Mouse (Mus musculus): ENCODE measurements around the gene Cby1.

Gene Cby1

GRCm38 (mm10) chr15:79658531-79659375 lies at the start of gene Cby1, which contains the start of gene Fam227a:
Gene Cby1, plus strand, starts transcription at chr15:79659199.
Gene Fam227a, minus strand, starts transcription at chr15:79658956.
- DNase-seq (ENCODE audit: extremely low read depth, insufficient read length, low spot score): peak; percentile 92

DNA sequence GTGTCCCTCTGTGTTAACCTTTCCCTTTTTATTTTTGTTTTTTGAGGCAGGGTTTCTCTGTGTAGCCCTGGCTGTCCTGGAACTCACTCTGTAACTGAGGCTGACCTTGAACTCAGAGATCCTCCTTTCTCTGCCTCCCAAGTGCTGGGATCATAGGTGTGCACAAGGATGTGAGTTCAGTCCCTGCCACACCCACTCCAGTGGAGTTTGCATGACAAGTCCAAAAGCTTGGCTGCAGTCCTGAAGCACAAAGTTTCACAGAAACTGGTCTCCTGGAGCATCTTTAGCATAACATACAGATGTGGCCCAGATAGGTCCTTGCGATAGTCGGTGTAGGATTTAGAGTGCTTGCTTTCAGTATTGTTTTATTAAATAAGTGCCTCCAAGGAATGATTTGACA lies 49.8 kb upstream of the Cby1 start:
- DNase-seq (ENCODE audit: extremely low read depth, insufficient read length, low spot score): no peak

GRCm38 (mm10) chr15:79615501-79615900 lies 43.5 kb upstream of the Cby1 start:
- no peak for DNase-seq (ENCODE audit: extremely low read depth, insufficient read length, low spot score)

DNA sequence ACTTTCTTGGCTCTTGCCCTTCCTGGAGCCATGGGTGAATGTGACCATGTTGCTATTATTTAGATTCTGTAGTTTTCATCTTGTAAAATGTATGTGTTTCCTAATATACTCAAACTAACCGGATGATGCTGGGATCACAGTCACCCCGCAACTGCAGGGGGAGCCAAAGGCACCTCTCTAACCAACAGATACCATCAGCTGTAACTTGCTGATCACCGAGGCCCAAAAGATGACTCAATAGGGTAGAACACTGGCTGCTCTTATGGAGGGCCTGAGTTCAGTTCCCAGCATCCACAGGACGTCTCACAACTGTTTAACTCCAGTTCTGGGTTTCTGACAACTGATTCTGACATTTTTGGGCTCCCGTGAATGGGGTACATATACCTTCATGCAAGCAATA lies 42.3 kb upstream of the Cby1 start:
- DNase-seq (ENCODE audit: extremely low read depth, insufficient read length, low spot score): no peak

- DNase-seq (ENCODE audit: extremely low read depth, insufficient read length, low spot score): no peak
Measured at GRCm38 (mm10) chr15:79617135-79617534, 41.9 kb upstream of the Cby1 start.

- no peak for DNase-seq (ENCODE audit: extremely low read depth, insufficient read length, low spot score)
Measured at GRCm38 (mm10) chr15:79618456-79618855, 40.5 kb upstream of the Cby1 start.

- DNase-seq (ENCODE audit: extremely low read depth, insufficient read length, low spot score): no peak
Measured at GRCm38 (mm10) chr15:79619770-79620414, 39.1 kb upstream of the Cby1 start.

GRCm38 (mm10) chr15:79630471-79630870 lies 28.5 kb upstream of the Cby1 start:
- no peak for DNase-seq (ENCODE audit: extremely low read depth, insufficient read length, low spot score)

- DNase-seq (ENCODE audit: extremely low read depth, insufficient read length, low spot score): no peak
Measured at GRCm38 (mm10) chr15:79641135-79641817, 17.7 kb upstream of the Cby1 start.

DNA sequence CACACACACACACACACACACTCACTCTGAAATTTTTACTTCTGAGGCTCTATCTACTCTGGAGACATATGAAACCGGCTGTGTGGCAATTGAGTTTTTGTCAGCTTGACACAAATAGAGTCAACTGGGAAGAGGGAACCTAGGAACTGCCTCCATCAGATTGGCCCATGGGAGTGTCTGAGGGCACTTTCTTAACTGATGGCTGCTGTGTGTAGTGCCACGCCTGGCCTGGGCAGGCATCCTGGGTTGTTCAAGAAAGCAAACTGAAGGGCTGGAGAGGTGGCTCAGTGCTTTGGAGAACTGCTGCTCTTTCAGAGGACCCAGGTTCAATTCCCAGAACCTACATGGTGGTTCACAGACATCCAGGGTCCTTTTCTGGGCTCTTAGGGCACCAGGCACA lies 13.5 kb upstream of the Cby1 start:
- no peak for DNase-seq (ENCODE audit: extremely low read depth, insufficient read length, low spot score)

DNA sequence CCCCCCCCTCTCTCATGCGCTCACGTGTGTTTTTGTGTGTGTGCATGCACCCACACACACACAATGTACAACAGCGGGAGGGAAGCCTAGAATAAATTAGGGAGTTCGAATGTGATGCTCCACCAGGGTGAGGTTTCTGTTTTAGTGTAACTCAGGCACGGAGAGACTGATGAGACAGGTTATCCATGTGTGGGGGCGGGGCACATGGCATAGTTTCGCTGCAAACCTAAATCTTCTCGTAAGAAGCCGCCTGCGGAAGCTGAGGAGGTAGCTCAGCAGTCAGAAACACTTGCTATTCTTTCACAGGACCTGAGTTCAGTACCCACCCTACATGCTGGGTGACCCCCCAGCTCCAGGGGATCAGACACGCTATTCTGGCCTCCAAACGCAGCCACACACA lies 10.9 kb upstream of the Cby1 start:
- no peak for DNase-seq (ENCODE audit: extremely low read depth, insufficient read length, low spot score)

- no peak for DNase-seq (ENCODE audit: extremely low read depth, insufficient read length, low spot score)
Measured at GRCm38 (mm10) chr15:79650569-79650968, 8.4 kb upstream of the Cby1 start.

DNA sequence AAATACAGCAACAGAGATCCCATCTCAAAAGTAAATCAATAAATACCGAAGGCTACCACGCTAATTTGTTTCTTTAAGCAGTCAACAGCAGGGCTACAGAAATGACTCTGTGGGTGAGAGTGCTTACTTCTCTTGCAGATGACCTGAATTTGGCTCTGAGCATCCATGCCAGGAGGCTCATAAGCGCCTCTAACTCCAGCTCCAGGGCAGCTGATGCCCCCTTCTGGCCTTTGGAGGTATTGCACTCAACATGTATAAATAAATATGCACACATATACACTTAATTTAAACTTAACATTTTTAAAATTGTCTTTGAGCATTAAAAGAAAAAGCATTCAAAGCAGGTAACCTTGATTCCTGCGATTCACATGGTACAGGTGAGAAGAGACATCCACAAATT lies 7.5 kb upstream of the Cby1 start:
- no peak for DNase-seq (ENCODE audit: extremely low read depth, insufficient read length, low spot score)

- DNase-seq (ENCODE audit: extremely low read depth, insufficient read length, low spot score): no peak
Measured at GRCm38 (mm10) chr15:79656451-79656850, 2.5 kb upstream of the Cby1 start.

DNA sequence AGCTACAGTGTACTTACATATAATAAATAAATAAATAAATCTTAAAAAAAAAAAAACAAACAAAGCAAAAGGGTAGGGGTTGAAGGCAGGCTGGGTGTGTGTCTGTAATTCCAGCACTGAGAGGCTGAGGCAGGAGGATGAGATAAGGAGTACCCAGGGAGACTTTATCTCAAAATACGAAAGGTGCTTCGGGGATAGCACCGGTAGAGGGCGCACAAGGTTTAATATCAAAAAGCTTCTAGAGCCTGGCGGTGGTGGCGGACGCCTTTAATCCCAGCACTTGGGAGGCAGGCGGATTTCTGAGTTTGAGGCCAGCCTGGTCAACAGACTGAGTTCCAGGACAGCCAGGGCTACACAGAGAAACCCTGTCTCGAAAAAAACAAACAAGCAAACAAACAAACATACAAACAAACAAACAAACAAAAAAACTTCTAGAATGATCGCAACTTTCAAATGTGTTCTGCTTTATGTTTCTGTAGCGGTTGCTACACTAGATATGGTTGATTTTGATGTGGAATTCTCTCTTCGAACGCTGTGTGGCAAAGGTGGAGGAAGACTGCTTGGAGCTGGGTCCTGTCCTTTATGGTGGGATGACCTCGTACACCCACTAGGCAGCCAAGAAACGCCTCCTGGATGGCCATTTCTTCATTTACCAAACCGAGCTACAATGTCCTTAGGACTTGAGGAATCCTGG lies 1.0 kb upstream of the Cby1 start:
- DNase-seq (ENCODE audit: extremely low read depth, insufficient read length, low spot score): peak; percentile 41

DNA sequence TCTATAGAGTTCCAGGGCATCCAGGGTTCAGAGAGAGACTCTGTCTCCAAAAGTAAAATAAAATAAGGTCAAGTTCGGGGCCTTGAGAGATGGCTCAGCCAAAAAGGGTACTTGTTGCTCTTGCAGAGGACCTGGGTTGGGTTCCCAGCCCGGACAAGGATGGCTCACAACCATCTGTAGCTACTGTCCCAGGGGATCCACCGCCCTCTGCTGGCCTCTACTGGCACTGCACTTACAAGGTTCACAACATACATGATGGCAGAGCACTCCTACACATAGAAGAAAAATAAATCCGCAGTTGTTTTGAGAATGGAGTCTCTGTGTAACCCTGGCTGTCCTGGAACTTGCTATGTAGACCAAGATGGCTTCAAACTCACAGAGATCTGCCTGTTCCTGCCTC lies 2.9 kb downstream of the Cby1 start:
- peak; percentile 46 for DNase-seq (ENCODE audit: extremely low read depth, insufficient read length, low spot score)

DNA sequence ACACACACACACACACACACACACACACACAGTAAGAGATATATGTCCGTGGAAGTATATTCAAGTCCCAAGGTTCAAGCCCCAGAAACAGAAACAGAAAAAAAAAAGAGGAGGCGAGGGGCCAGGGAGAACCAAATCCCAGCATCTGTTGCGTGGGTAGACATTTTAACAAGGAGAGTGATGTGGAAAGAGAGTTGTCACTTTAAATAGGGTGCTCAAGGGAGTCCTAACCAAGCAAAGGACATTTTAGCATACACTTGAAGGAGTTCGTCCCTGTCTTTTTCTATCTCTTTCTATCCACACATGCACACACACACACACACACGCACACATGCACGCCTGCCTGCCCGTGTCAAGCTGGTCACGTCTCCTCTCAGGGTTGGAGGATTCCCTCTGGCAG lies 5.7 kb downstream of the Cby1 start:
- no peak for DNase-seq (ENCODE audit: extremely low read depth, insufficient read length, low spot score)

DNA sequence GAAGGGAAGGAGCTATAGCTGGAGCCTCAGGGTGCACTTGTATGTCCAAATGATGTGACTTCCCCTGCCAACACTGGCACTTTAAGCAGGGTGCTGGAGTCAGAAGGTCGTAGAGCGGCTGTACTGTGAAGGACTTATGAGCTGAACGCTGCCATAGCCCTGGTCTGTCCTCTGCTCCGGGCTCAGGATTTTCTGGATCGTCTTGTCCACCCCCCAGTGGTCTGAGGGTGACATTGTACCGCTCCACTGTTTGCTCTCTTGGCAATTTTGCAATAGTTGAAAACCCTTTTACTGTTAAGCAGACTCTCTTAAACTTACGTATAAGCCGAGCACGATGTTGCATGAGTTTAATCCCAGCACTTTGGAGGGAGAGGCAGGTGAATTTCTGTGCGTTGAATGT lies 10.2 kb downstream of the Cby1 start:
- no peak for DNase-seq (ENCODE audit: extremely low read depth, insufficient read length, low spot score)

- peak; percentile 80 for DNase-seq (ENCODE audit: extremely low read depth, insufficient read length, low spot score)
Measured at GRCm38 (mm10) chr15:79670249-79670971, 11.4 kb downstream of the Cby1 start, which contains the start of gene Tomm22. Gene Tomm22, plus strand, starts transcription at chr15:79670861.

- DNase-seq (ENCODE audit: extremely low read depth, insufficient read length, low spot score): no peak
Measured at GRCm38 (mm10) chr15:79670972-79671299, 11.9 kb downstream of the Cby1 start.
